ENCODE assay signal across 8 mouse cellular contexts in the genomic region with DNA sequence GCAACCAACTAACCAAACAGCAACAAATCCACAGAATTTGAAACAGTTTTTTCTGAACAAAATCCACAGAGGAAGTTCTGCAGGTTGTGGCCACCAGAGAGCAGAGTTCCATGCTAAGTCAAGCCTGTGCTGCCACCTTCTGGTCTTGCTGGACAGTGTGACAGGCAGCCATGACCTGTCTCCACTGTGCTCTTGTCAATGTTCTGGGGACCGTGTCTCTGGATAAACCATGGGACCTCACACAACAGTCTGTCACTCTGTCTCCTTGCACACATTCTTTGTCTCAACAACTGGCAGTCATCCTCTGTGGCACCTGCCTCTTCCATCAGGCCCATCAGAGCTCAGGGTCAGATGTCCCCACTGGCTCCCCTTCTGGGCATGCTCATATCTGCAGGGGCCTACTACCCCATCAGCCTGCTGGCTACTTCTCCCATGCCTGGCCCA. TPM values are rescaled to one million over a fixed set of nuclear protein-coding genes. Genes with fewer than 3 reads are reported as not detected.
DNase-seq lines count a peak whose midpoint lies in the region; ATAC-seq lines count a peak whose summit lies in the region.

No protein-coding gene starts in this region.

- H3K9ac ChIP-seq in hindbrain, embryonic 14.5 days = no peak overlapping the region

- no peak overlapping the region for H3K4me3 ChIP-seq in hindbrain, embryonic 14.5 days (replicated peaks; ENCODE audit: low read length)

- WGBS in hindbrain, embryonic 14.5 days = 14% methylated on average over 1 of the region's 1 CpGs

- no peak overlapping the region for H3K27ac ChIP-seq in hindbrain, embryonic 14.5 days

- peak; percentile 69; the same call in 1 of the 2 replicates for ATAC-seq in frontal cortex, adult (ENCODE audit: low TSS enrichment)
- ATAC-seq in hindbrain, embryonic 14.5 days (ENCODE audit: low FRiP score) = no peak

- H3K27me3 ChIP-seq in hindbrain, embryonic 14.5 days (ENCODE audit: control insufficient read depth, insufficient read depth, low read length) = no peaks in the 10 kb centered on the region

- peaks cover 15% of the 10 kb centered on the region; the same call in 1 of the 2 replicates for H3K36me3 ChIP-seq in hindbrain, embryonic 14.5 days (replicated peaks; ENCODE audit: control insufficient read depth, insufficient read depth)

- no peaks in the 10 kb centered on the region for H3K4me1 ChIP-seq in hindbrain, embryonic 14.5 days (replicated peaks; ENCODE audit: control insufficient read depth, insufficient read depth, low read length)

- H3K9me3 ChIP-seq in hindbrain, embryonic 14.5 days (ENCODE audit: control insufficient read depth, low read length) = no peaks in the 10 kb centered on the region

- DNase-seq in MEL-GATA-1-ER (ENCODE audit: extremely low read depth, low read depth) = peak; percentile 52
- peak; percentile 75 for DNase-seq in c-Kit-positive CD71-positive TER-119-negative erythroid progenitor cells, embryonic 14.5 days (ENCODE audit: low read depth)
- peak; percentile 70 for DNase-seq in hindbrain, embryonic 14.5 days (ENCODE audit: low spot score)
- DNase-seq in layer of hippocampus, postnatal 25 days (ENCODE audit: extremely low spot score in 1 of 2, low spot score in 1 of 2) = peak; percentile 46 to 71
- peak; percentile 82 for DNase-seq in lung, postnatal 25 days (ENCODE audit: low spot score)
- DNase-seq in right cerebral cortex, postnatal 14 days = peak; percentile 72
- DNase-seq in urinary bladder, postnatal 4 days (ENCODE audit: low spot score in 2 of 2) = peak; percentile 67 to 82

- no peak overlapping the region for H3K4me2 ChIP-seq in hindbrain, embryonic 14.5 days (replicated peaks)

RNA-seq across cellular contexts. Expression of a gene that starts 27.2 kb away (rescaled TPM):
- polyA plus RNA-seq in hindbrain, embryonic 14.5 days (2014; fragmentation: Nextera tagmentation; extraction: Ambion mirVana) = 5.0 and 5.2 TPM in 2 replicates
- 1 to 10 TPM; 4.8 to 8.0 TPM for total RNA-seq in layer of hippocampus, postnatal 25 days (2021)

RNA-seq across cellular contexts. Expression of a gene that starts 42.8 kb away (rescaled TPM):
- 4.2 and 4.4 TPM in 2 replicates for polyA plus RNA-seq in hindbrain, embryonic 14.5 days (2014; fragmentation: Nextera tagmentation; extraction: Ambion mirVana)
- total RNA-seq in layer of hippocampus, postnatal 25 days (2021) = 1 to 10 TPM; 2.0 to 2.2 TPM
